Mouse (Mus musculus): ENCODE data around the gene Sos1.

Sos1 gene

GRCm38 (mm10) chr17:80492811-80493210, 12.6 kb upstream of the Sos1 start:
- DNase-seq = no peak

GRCm38 (mm10) chr17:80492274-80492673, 12.0 kb upstream of the Sos1 start:
- no peak for DNase-seq

- no peak for DNase-seq
These were observed 9.9 kb upstream of the Sos1 start for GRCm38 (mm10) chr17:80490166-80490565.

- DNase-seq = no peak
These were observed 8.7 kb upstream of the Sos1 start for GRCm38 (mm10) chr17:80488918-80489317.

GRCm38 (mm10) chr17:80485160-80485559, 4.9 kb upstream of the Sos1 start:
- DNase-seq = no peak

GRCm38 (mm10) chr17:80480855-80481224, 587 bp upstream of the Sos1 start:
- DNase-seq = no peak

GRCm38 (mm10) chr17:80479295-80480030, 790 bp downstream of the Sos1 start:
- peak; percentile 63 to 74 for DNase-seq

GRCm38 (mm10) chr17:80477679-80478078, 2.6 kb downstream of the Sos1 start:
- no peak for DNase-seq

- DNase-seq = no peak
These were observed 3.8 kb downstream of the Sos1 start for GRCm38 (mm10) chr17:80476496-80476895.

GRCm38 (mm10) chr17:80471056-80471802, 9.0 kb downstream of the Sos1 start:
- DNase-seq = no peak

GRCm38 (mm10) chr17:80468417-80468894, 11.8 kb downstream of the Sos1 start:
- peak; percentile 13 to 22 for DNase-seq

GRCm38 (mm10) chr17:80460258-80460657, 20.0 kb downstream of the Sos1 start:
- DNase-seq = no peak

- no peak for DNase-seq
These were observed 24.6 kb downstream of the Sos1 start for GRCm38 (mm10) chr17:80455648-80456047.

- no peak for DNase-seq
These were observed 29.7 kb downstream of the Sos1 start for GRCm38 (mm10) chr17:80450426-80451030.

GRCm38 (mm10) chr17:80446470-80446869, 33.8 kb downstream of the Sos1 start:
- no peak for DNase-seq

GRCm38 (mm10) chr17:80445433-80445832, 34.8 kb downstream of the Sos1 start:
- no peak for DNase-seq

- DNase-seq = no peak
These were observed 44.6 kb downstream of the Sos1 start for GRCm38 (mm10) chr17:80435680-80436079.

- no peak for DNase-seq
These were observed 45.8 kb downstream of the Sos1 start for GRCm38 (mm10) chr17:80434430-80434829.

- no peak for DNase-seq
These were observed 48.3 kb downstream of the Sos1 start for GRCm38 (mm10) chr17:80431997-80432396.

- no peak for DNase-seq
These were observed 52.3 kb downstream of the Sos1 start for GRCm38 (mm10) chr17:80427966-80428365.

- DNase-seq = no peak
These were observed 53.4 kb downstream of the Sos1 start for GRCm38 (mm10) chr17:80426901-80427300.

- no peak for DNase-seq
These were observed 54.1 kb downstream of the Sos1 start for GRCm38 (mm10) chr17:80426171-80426570.

GRCm38 (mm10) chr17:80420998-80421397, 59.3 kb downstream of the Sos1 start:
- DNase-seq = no peak
